Mouse (Mus musculus): ENCODE measurements around the gene Sfta2. TPM values are rescaled to one million over a fixed set of nuclear protein-coding genes. Genes with fewer than 3 reads are reported as not detected.

Gene Sfta2
- polyA plus RNA-seq (2021; fragmentation: Nextera tagmentation): not detected in 2 replicates
- long read RNA-seq, experiment 1: 0 reads
- long read RNA-seq, experiment 2: 0 reads

GRCm38 (mm10) chr17:35601249-35601648, at the start of gene Sfta2:
Gene Sfta2, plus strand, starts transcription at chr17:35601549.

DNA sequence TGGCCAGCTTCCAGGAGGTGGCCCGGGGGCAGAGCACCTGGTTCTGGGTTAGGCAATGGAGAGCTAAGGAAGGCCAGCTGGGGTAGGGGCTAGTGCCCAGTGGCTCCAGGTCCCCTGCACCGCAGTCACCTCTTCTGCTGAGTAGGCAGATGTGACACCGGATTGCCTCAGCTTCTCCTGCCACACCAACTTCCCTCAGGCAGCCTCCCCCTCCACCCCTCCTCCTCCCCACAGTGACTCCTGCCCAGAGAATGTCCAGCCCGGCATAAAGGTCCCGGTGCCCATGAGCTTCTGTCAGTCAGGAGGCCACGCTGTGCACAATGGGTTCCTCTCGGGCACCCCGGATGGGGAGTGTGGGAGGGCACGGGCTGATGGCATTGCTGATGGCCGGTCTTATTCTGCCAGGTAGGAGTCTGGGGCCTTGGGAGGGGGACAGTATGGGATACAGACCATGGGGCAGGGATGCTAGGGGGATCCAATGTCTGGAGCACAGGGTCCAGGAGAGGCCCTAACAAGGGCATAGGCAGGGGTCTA, 49.4 kb upstream of the Sfta2 start, which contains the start of gene Cdsn:
Cdsn (plus strand) TSS at position 248 of the 534 bp plus-strand sequence.

DNA sequence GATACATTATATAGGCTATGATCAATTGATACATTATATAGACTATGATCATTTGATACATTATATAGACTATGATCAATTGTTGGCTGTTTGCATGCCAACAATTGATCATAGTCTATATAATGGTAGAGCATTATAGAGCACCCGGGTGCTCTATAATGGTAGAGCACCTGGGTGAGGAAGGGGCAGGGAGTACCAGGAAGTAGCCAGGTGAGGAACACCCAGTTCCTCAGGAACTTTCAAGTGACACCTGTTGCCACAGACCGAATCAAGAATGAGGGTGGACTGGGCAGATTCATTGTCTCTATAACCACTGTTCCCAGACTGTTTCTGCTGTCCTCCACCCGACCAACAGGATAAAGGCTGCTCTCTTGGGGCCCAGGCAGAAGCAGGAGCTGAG, 34.2 kb upstream of the Sfta2 start, which contains the start of gene 2300002M23Rik:
2300002M23Rik (plus strand) TSS at position 301 of the 400 bp plus-strand sequence.

GRCm38 (mm10) chr17:35626537-35626936, 25.2 kb downstream of the Sfta2 start, which contains the start of gene Gm9573:
Gene Gm9573, minus strand, starts transcription at chr17:35626637.

DNA sequence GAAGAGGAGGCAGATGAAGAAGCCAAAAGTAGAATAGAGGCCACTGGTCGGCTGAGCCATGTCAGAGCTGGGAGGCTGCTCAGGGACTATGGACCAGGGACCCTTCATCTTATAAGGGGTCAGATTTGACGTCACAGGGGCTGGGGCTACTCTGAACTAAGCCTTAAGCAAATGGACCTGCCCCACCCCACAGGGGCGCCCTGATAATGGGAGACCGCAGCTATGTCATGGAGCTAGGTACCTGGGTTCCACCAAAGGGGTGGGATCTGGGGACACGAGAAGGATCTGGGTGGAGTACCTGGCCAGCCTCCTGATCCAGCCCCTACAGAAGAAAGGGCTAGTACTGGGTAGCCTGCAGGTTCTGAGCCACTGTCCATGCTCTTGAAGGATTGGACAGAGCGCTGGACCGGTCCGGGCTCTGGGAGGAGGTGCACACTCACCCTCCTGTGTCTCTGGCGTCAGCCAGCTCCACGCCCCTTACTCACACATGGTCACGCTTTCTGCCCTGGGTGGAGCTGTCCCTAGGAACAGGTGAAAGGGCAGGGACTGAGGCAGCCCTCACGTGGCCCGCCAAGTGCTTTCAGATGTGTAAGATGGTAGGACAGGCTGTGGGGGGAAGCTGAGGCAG, 42.4 kb downstream of the Sfta2 start, which contains the start of gene Mucl3:
Mucl3 (minus strand) TSS at position 87 of the 628 bp plus-strand sequence.

GRCm38 (mm10) chr17:35667334-35668065, 66.2 kb downstream of the Sfta2 start, which contains the start of gene Vars2:
Gene Vars2, minus strand, starts transcription at chr17:35667592.

GRCm38 (mm10) chr17:35673416-35674035, 72.2 kb downstream of the Sfta2 start, which contains the start of gene Gtf2h4:
Gene Gtf2h4, minus strand, starts transcription at chr17:35673739.

Other genes starting within 250 kb of the Sfta2 start
- 0.09 and 0.36 TPM in 2 replicates for gene H2-Q4, start 221.9 kb upstream of the Sfta2 start, polyA plus RNA-seq (2021; fragmentation: Nextera tagmentation)
- 1.2 and 1.6 TPM in 2 replicates for gene H2-Q6, start 176.7 kb upstream of the Sfta2 start, polyA plus RNA-seq (2021; fragmentation: Nextera tagmentation)
- gene H2-Q7, start 162.4 kb upstream of the Sfta2 start, polyA plus RNA-seq (2021; fragmentation: Nextera tagmentation): 2.5 and 2.7 TPM in 2 replicates
- not detected in 2 replicates for gene H2-Q10, start 131.5 kb upstream of the Sfta2 start, polyA plus RNA-seq (2021; fragmentation: Nextera tagmentation)
- not detected in 2 replicates for gene Pou5f1, start 95.5 kb upstream of the Sfta2 start, polyA plus RNA-seq (2021; fragmentation: Nextera tagmentation)
- gene Tcf19, start 84.7 kb upstream of the Sfta2 start, polyA plus RNA-seq (2021; fragmentation: Nextera tagmentation): 4.4 and 6.9 TPM in 2 replicates
- 0.92 and 1.5 TPM in 2 replicates for gene Cchcr1, start 84.4 kb upstream of the Sfta2 start, polyA plus RNA-seq (2021; fragmentation: Nextera tagmentation)
- gene Psors1c2, start 68.3 kb upstream of the Sfta2 start, polyA plus RNA-seq (2021; fragmentation: Nextera tagmentation): not detected in 2 replicates
- 0.31 and 0.38 TPM in 2 replicates for gene Cdsn, start 49.4 kb upstream of the Sfta2 start, polyA plus RNA-seq (2021; fragmentation: Nextera tagmentation)
- gene 2300002M23Rik, start 34.1 kb upstream of the Sfta2 start, polyA plus RNA-seq (2021; fragmentation: Nextera tagmentation): 0.11 TPM in 1 of 2 replicates, not detected in the other
- gene Gm9573, start 25.1 kb downstream of the Sfta2 start, polyA plus RNA-seq (2021; fragmentation: Nextera tagmentation): not detected in 2 replicates
- gene Mucl3, start 42.1 kb downstream of the Sfta2 start, polyA plus RNA-seq (2021; fragmentation: Nextera tagmentation): not detected in 2 replicates
- 2.7 and 3.8 TPM in 2 replicates for gene Vars2, start 66.0 kb downstream of the Sfta2 start, polyA plus RNA-seq (2021; fragmentation: Nextera tagmentation)
- gene Gtf2h4, start 72.2 kb downstream of the Sfta2 start, polyA plus RNA-seq (2021; fragmentation: Nextera tagmentation): 28.3 and 28.8 TPM in 2 replicates
- 19.8 and 22.8 TPM in 2 replicates for gene Ddr1, start 103.1 kb downstream of the Sfta2 start, polyA plus RNA-seq (2021; fragmentation: Nextera tagmentation)
- gene Ier3, start 220.1 kb downstream of the Sfta2 start, polyA plus RNA-seq (2021; fragmentation: Nextera tagmentation): 6.3 and 7.1 TPM in 2 replicates
- 109 and 126 TPM in 2 replicates for gene Flot1, start 221.7 kb downstream of the Sfta2 start, polyA plus RNA-seq (2021; fragmentation: Nextera tagmentation)
- 614 and 636 TPM in 2 replicates for gene Tubb5, start 236.8 kb downstream of the Sfta2 start, polyA plus RNA-seq (2021; fragmentation: Nextera tagmentation)
- 1.6 and 3.2 TPM in 2 replicates for gene Mdc1, start 240.0 kb downstream of the Sfta2 start, polyA plus RNA-seq (2021; fragmentation: Nextera tagmentation)